Mouse (Mus musculus): Measurements from ENCODE around the gene Ppa1.

Gene Ppa1

DNA sequence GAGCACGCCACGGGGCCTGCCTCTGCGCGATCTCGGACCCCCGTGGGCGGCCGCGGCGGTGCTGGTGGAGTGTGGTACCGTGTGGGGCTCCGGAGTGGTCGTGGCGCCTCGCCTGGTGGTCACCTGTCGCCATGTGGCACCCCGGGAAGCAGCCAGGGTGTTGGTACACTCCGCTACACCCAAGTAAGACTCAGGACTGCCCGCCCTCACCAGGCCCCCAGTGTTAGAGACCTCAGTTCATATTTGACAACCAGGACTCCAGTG, 48.1 kb downstream of the Ppa1 start:
- no peak for DNase-seq (ENCODE audit: low spot score)

DNA sequence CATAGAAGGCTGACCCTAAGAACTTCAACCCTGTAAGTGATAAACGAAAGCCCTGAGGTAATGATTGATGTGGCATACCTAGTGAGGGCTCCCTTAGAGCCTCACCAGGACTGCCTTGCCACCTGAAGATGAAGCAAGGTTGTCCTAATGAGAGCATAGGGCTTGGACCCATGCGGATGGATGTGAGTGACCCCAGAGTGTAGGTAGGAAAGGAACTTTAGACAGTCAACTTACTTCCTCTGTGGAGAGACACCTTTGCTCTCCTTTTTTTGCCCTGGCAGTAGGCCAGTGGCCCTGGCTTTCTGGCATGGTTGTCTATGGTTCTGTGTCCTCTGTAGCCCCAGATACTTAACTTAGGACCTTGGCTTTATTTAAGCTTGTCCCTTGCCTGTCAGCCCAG, 48.7 kb downstream of the Ppa1 start:
- no peak for DNase-seq (ENCODE audit: low spot score)

GRCm38 (mm10) chr10:61704663-61705062, 56.3 kb downstream of the Ppa1 start:
- peak; percentile 51 for DNase-seq (ENCODE audit: low spot score)

- no peak for DNase-seq (ENCODE audit: low spot score)
Measured at GRCm38 (mm10) chr10:61706412-61707375, 58.3 kb downstream of the Ppa1 start.

DNA sequence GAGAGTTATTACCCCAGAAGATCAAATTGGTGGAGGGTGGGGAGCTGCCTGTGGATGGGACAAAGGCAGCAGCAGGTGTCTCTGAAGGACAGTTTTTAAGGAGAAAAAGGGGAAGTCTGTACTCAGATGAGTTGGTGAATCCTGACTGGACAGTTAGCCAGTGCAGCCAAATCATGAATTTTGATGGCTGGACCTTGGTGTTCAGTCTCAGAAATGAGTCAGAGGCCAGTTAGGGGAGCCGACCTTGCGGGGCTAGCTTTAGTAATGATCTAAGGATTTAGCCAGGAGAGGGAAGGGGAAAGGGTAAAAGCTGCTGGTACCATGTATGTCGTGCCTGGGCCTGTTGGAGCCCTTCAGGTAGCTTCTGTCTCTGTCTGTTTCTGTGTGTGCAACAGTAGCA, 65.2 kb downstream of the Ppa1 start:
- no peak for DNase-seq (ENCODE audit: low spot score)

- no peak for DNase-seq (ENCODE audit: low spot score)
Measured at GRCm38 (mm10) chr10:61714146-61714545, 65.8 kb downstream of the Ppa1 start.

DNA sequence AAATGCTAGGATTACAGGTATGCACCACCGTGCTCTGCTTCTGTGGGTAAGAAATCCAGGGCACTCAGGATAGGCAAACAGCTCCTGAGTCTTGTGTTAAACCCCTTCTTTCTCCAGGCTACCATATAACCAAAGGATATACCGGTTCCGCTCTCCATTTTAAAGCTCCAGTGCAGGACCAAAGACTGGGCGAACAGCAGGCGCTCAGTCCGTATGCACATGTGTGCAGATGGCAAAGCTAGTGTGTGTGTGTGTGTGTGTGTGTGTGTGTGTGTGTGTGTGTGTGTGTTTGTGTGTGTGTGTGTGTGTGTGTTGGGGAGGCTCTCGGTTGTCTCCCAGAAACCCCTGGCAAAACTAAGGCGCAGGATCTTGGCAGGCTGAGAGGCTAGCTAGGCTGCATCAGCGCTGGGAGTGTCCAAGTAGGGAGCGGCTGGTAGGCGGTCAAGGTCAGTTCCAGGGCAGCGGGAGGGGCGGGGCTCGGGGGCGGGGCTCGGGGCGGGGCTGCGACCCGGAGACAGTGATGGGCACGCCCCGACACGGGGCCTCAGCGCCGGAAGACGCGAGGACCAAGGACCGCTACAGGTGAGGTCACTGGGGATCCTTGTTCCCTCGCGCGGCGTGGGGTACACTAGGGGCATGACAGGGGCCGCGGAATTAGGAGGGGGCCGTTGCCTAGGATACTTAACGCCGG, 66.6 kb downstream of the Ppa1 start, which contains the start of gene Aifm2:
Gene Aifm2 (plus strand): TSS at position 493 of the 691 bp plus-strand sequence.
- peak; percentile 77 for DNase-seq (ENCODE audit: low spot score)

- no peak for DNase-seq (ENCODE audit: low spot score)
Measured at GRCm38 (mm10) chr10:61715462-61715837, 67.1 kb downstream of the Ppa1 start.

- no peak for DNase-seq (ENCODE audit: low spot score)
Measured at GRCm38 (mm10) chr10:61715996-61716864, 67.9 kb downstream of the Ppa1 start.

- DNase-seq (ENCODE audit: low spot score) = no peak
Measured at GRCm38 (mm10) chr10:61717406-61718296, 69.3 kb downstream of the Ppa1 start.

- DNase-seq (ENCODE audit: low spot score) = peak; percentile 47
Measured at GRCm38 (mm10) chr10:61720331-61720730, 72.0 kb downstream of the Ppa1 start.

- DNase-seq (ENCODE audit: low spot score) = no peak
Measured at GRCm38 (mm10) chr10:61722215-61722614, 73.9 kb downstream of the Ppa1 start.

- DNase-seq (ENCODE audit: low spot score) = no peak
Measured at GRCm38 (mm10) chr10:61723271-61723670, 74.9 kb downstream of the Ppa1 start.

All from ovary, adult 18-20 months (tissue).